Mouse (Mus musculus) C2C12 (cell line): ENCODE results near the gene Cdk14. TPM values are rescaled to one million over a fixed set of nuclear protein-coding genes. Genes with fewer than 3 reads are reported as not detected.
A peak's percentile ranks its signal among the peaks of the same experiment; 100 is the strongest.

Experiments
- H3K27me3 ChIP-seq: one replicate; pipeline ENCODE4 v1.6.1; 2011; ENCODE audit not compliant: control insufficient read depth, insufficient read depth, insufficient read length
- H3K36me3 ChIP-seq: one replicate; pipeline ENCODE4 v1.6.1; 2011; ENCODE audit not compliant: control insufficient read depth, insufficient read depth
- H3K4me3 ChIP-seq: one replicate; pipeline ENCODE4 v1.5.1; 2011; ENCODE audit warnings: mild to moderate bottlenecking, control low read depth; ENCODE audit not compliant: poor library complexity, insufficient read depth, severe bottlenecking
- H3K79me2 ChIP-seq: one replicate; pipeline ENCODE4 v1.6.1; 2011; ENCODE audit not compliant: control insufficient read depth, insufficient read depth
- H3K79me3 ChIP-seq: one replicate; pipeline ENCODE4 v1.6.1; 2011; ENCODE audit warnings: low read depth, control low read depth
- H3ac ChIP-seq: one replicate; pipeline ENCODE3; 2011; ENCODE audit warnings: low read depth; ENCODE audit not compliant: control insufficient read depth, insufficient read length
- CEBPB ChIP-seq: IDR thresholded peaks from one replicate; pipeline ENCODE4 v1.6.1; 2011; ENCODE audit warnings: low read depth, mild to moderate bottlenecking, control low read depth, moderate library complexity
- CTCF ChIP-seq: IDR thresholded peaks from one replicate; pipeline ENCODE4 v1.5.1; 2011; ENCODE audit not compliant: control insufficient read depth, insufficient read depth, insufficient read length
- FOSL1 ChIP-seq: IDR thresholded peaks from one replicate; pipeline ENCODE4 v1.8.0; 2011; ENCODE audit warnings: mild to moderate bottlenecking, low read length; ENCODE audit not compliant: poor library complexity, insufficient read depth, severe bottlenecking
- MAX ChIP-seq: IDR thresholded peaks from one replicate; pipeline ENCODE4 v1.6.1; 2011; ENCODE audit warnings: mild to moderate bottlenecking, control low read depth
- MYOD1 ChIP-seq: IDR thresholded peaks from one replicate; pipeline ENCODE4 v1.6.1; 2011; ENCODE audit warnings: low read depth; ENCODE audit not compliant: control insufficient read depth, insufficient read length
- MYOG ChIP-seq: IDR thresholded peaks from one replicate; pipeline ENCODE4 v1.6.1; 2011; ENCODE audit not compliant: control insufficient read depth, insufficient read length; ENCODE audit errors: extremely low read depth
- USF1 ChIP-seq: IDR thresholded peaks from one replicate; pipeline ENCODE4 v1.6.1; 2011; ENCODE audit warnings: low read depth, mild to moderate bottlenecking, control low read depth, moderate library complexity
- polyA plus RNA-seq: library from polyadenylated mRNA; unstranded; fragments of >200 nt; fragmentation: generic; extraction: Trizol; gene quantifications from one replicate; pipeline ENCODE4 v1.2.1, GENCODE M21; 2012; ENCODE audit warnings: missing spikeins

Gene Cdk14
- polyA plus RNA-seq, 1 experiment, result 15.9 TPM

DNA sequence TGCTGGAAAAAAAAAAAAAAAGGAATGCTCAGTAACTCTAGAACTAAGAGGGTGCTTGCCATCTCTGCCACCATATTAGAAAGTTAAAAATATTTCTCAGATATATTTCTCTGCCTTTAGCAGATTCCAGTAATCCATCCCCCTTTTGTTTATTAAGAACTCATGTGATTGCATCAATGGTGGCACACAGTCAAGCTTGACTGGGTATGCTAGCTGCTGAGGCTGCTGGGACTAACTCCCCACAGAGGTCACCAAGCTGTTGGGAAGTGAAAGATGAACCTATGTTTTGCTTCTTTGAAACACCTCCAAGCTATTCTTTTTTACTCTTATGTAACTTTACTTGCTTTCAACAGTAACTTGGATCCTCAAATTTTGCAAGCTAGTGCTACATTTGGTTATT, 618.1 kb downstream of the Cdk14 start:
- no peak for TF ChIP-seq MAX
- no peaks in the 10 kb centered on the region for H3K27me3 ChIP-seq
- H3K79me3 ChIP-seq, result no peaks in the 10 kb centered on the region
- H3ac ChIP-seq, result no peak overlapping the region
- no peaks in the 10 kb centered on the region for H3K79me2 ChIP-seq
- H3K36me3 ChIP-seq, result no peaks in the 10 kb centered on the region
- no peak overlapping the region for H3K4me3 ChIP-seq

DNA sequence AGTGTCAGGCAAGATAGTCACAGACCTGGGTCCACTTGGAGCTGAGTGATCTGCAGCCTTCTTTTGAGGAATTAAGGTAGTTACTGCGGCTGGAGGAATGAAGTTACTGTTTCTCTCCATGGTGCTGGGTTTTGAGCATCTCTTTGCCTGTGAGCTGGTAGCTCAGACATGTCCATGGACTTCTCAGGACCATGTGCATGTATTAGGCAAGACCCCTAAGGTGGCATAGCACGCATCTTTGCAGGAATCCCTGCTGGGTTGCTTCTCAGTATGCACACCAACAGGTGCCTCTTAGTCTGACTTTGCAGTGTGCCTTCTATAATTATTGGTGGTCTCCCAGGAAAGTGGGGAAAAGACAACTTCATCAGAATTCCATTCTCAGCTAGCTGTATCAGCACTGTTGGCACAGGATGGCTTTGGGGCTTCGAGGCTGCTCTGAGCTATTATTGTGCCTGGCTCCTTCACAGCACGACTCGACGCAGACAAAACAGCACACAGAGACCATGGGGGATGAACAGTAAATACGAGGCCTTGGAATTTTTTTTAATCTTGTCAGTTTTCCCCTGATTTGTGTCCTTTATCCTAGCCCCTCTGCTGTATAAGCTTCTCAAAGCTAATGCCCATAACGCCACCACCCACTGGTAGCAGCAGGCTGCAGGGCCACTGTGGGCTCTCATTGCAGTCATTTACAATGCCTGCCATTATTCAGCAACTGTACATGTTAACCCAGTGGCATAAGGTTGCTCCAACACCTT, 618.8 kb downstream of the Cdk14 start:
- Histone ChIP-seq H3K79me3 (no peaks in the 10 kb centered on the region), H3K79me2 (no peaks in the 10 kb centered on the region), H3ac (no peak overlapping the region), H3K36me3 (no peaks in the 10 kb centered on the region), H3K27me3 (no peaks in the 10 kb centered on the region), H3K4me3 (no peak overlapping the region)
- TF ChIP-seq CEBPB, result no peak
- TF ChIP-seq USF1, result no peak
- TF ChIP-seq FOSL1, result no peak
- TF ChIP-seq MYOD1, result no peak
- TF ChIP-seq MAX, result no peak

DNA sequence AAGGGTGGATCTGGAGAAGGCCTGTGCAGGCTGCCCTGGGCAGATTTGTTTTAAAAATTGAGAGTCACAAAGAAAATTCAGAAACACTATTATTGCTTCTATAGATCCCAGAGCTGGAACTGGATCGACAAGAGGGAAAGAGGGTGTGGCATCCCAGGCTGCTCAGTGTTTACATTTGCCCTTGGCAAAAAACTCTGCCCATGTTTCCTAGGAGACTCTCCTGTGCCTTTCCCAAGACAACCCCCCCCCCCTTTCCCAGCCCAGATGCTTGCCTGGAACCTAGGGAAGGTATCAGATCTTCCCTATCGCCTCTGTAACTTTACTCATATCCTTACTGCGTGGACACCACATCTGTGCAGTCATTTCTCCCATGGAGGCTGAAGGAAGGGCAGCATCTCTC, 628.9 kb downstream of the Cdk14 start:
- Histone ChIP-seq H3K79me3 (no peaks in the 10 kb centered on the region), H3K79me2 (no peaks in the 10 kb centered on the region), H3K27me3 (no peaks in the 10 kb centered on the region), H3K4me3 (no peak overlapping the region), H3K36me3 (no peaks in the 10 kb centered on the region), H3ac (no peak overlapping the region)
- no peak for TF ChIP-seq CTCF
- TF ChIP-seq CEBPB, result no peak
- no peak for TF ChIP-seq FOSL1
- no peak for TF ChIP-seq USF1
- no peak for TF ChIP-seq MYOG
- no peak for TF ChIP-seq MYOD1
- no peak for TF ChIP-seq MAX

DNA sequence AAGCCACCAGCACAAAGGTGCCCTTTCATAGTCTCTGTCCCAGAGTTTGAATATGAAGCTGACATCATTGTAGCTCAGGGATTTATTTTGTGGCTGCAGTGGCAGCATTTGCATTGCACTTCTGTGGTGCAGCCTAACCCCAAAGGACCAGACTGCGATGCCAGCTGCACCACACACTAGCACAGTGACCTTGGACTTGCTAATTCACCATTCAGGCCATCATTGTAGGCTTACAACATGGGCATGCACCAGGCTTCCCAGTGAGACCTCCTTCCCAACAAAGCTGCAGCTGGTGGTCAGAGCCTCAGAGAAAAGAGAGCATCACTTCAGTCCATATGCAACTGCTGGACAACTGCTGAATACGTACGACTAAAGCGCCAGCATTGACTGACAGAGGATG, 629.8 kb downstream of the Cdk14 start:
- Histone ChIP-seq H3K4me3 (no peak overlapping the region), H3K79me3 (no peaks in the 10 kb centered on the region), H3K79me2 (no peaks in the 10 kb centered on the region), H3K36me3 (no peaks in the 10 kb centered on the region), H3ac (no peak overlapping the region), H3K27me3 (no peaks in the 10 kb centered on the region)
- no peak for TF ChIP-seq CTCF
- TF ChIP-seq CEBPB, result no peak
- no peak for TF ChIP-seq FOSL1
- TF ChIP-seq USF1, result no peak

DNA sequence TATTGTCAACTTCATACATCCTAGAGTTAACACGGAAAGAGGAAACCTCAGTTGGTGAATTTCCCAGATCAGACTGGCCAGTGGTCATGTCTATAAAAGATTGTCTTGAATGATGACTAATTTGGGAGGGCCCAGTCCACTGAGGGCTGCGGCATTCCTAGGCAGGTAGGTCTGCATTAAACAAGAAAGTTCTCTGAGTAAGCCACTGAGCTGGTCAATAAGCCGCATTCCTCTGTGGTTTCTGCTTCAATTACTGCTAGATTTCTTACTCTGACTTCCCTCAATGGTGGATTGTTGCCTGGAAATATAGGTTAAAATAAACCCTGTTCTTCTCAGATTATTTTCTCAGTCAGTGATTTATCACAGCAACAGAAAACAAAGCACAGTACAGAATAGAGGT, 631.6 kb downstream of the Cdk14 start:
- TF ChIP-seq FOSL1 (peak; percentile 37), MAX (no peak)
- Histone ChIP-seq H3K79me3 (no peaks in the 10 kb centered on the region), H3K79me2 (no peaks in the 10 kb centered on the region), H3ac (no peak overlapping the region), H3K36me3 (no peaks in the 10 kb centered on the region), H3K27me3 (no peaks in the 10 kb centered on the region), H3K4me3 (no peak overlapping the region)

DNA sequence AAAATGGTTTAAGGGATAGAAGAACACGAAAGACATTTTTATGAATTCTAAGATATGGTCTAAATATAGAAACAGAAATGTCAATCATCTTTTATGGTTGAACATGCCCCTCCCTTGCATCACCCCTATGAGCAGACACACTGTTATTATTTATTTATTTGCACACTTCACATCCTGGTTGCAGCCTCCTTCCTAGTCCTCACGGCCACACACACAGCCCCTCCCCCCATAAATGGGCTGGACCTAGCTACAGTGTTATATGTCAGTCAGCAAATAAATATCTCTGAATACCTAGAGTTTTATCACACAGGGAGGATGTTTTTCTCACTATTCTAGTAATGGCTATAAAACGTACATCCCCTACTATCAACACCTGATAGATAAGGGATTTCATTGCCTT, 633.3 kb downstream of the Cdk14 start:
- no peaks in the 10 kb centered on the region for H3K27me3 ChIP-seq
- no peak overlapping the region for H3K4me3 ChIP-seq
- H3K36me3 ChIP-seq, result no peaks in the 10 kb centered on the region
- TF ChIP-seq FOSL1 (no peak), CEBPB (no peak), MAX (no peak), MYOG (no peak), CTCF (no peak), MYOD1 (no peak), USF1 (no peak)
- no peaks in the 10 kb centered on the region for H3K79me3 ChIP-seq
- H3K79me2 ChIP-seq, result no peaks in the 10 kb centered on the region
- no peak overlapping the region for H3ac ChIP-seq
